Mouse (Mus musculus): ENCODE measurements at regions not wholly inside any gene's neighbourhood (a gene's known extent, or its start where the extent isn't known, plus 50 kb on each side); places are given as distances from the start of the nearest gene placed in this dataset.

DNA sequence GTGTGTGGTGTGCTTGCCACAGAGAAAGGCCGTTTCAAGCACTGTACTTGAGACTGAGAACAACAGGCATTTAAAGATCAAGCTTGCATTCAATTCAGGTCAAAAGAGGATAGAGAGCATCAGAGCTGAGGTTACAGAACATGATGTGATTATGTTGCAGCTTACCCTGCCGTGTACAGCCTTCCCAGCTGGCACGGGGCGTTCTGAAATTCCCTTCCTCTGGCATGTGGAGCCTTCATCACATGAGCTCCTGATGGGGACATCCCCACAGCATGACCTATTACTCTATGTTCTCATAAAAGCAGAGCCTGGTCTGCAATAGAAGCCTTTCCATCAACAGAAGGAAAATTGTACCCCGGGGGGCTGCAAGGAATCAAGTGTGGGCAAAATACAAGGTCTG lies 62.5 kb upstream of the Spag17 start:
- 91% methylated on average over 5 of the region's 5 CpGs for WGBS
- Histone ChIP-seq H3K9me3 (replicated peaks) (no peaks in the 10 kb centered on the region), H3K4me1 (peaks cover 10% of the 10 kb centered on the region), H3K4me3 (no peak overlapping the region), H3K27ac (no peak overlapping the region), H3K27me3 (ENCODE audit: low read depth, poor library complexity, severe bottlenecking) (no peaks in the 10 kb centered on the region), H3K36me3 (no peaks in the 10 kb centered on the region)
- no peak for DNase-seq (ENCODE audit: low spot score)

GRCm38 (mm10) chr3:99823256-99823655 lies 62.0 kb upstream of the Spag17 start:
- Histone ChIP-seq H3K4me1 (peaks cover 5% of the 10 kb centered on the region), H3K27me3 (ENCODE audit: low read depth, poor library complexity, severe bottlenecking) (no peaks in the 10 kb centered on the region), H3K36me3 (no peaks in the 10 kb centered on the region), H3K9me3 (replicated peaks) (no peaks in the 10 kb centered on the region), H3K4me3 (no peak overlapping the region), H3K27ac (no peak overlapping the region)
- 86% methylated on average over 3 of the region's 3 CpGs for WGBS
- DNase-seq (ENCODE audit: low spot score): no peak
